Comparison of ENCODE assay signal across 25 mouse cellular contexts in genomic region chr13:5511784-5512183, GRCm38 (mm10).
A peak's percentile ranks its signal among the peaks of the same experiment; 100 is the strongest.
DNase-seq lines count a peak whose midpoint lies in the region.
"Had no signal": no experiment of that assay in that cellular context is flagged by ENCODE, and none has a peak within 500 bp of the region (broad histone marks: within the 10 kb centered on the region; RNA-seq: fewer than 3 reads in every experiment).

No protein-coding gene starts in this region.

- peak; percentile 7 for DNase-seq in lung, postnatal 36 days
- no peak for DNase-seq in lung, postnatal 10 days
- DNase-seq in c-Kit-positive CD71-negative TER-119-negative erythroid progenitor cells, embryonic 14.5 days (ENCODE audit: low read depth) = peak; percentile 19
- DNase-seq in skeletal muscle tissue, adult 2 months (ENCODE audit: low read depth, low spot score) = peak; percentile 4
- DNase-seq in layer of hippocampus, postnatal 10 days (ENCODE audit: low spot score in 2 of 2) = no peak
- DNase-seq in adrenal gland, adult (ENCODE audit: inconsistent age in 2 of 2, low spot score in 1 of 2) = no peak
- no peak for DNase-seq in hindbrain, embryonic 10.5 days (ENCODE audit: low spot score)
- DNase-seq: adrenal gland, postnatal 25 days; cerebellum, adult 2 months; cerebellum, postnatal 14 days; gastrocnemius, postnatal 25 days; heart, adult 2 months; kidney, adult 8-10 months; kidney, postnatal 4 days; layer of hippocampus, postnatal 36 days; lung, postnatal 4 days had no signal

- H3K9me3 ChIP-seq in hindbrain, embryonic 10.5 days = no peaks in the 10 kb centered on the region
- H3K9me3 ChIP-seq: forebrain, embryonic 13.5 days; heart, embryonic 12.5 days; limb, embryonic 10.5 days; limb, embryonic 15.5 days; midbrain, embryonic 10.5 days; midbrain, embryonic 15.5 days had no signal

- no peaks in the 10 kb centered on the region for H3K79me2 ChIP-seq in macrophage (ENCODE audit: inconsistent target)

- H3K36me3 ChIP-seq in macrophage (ENCODE audit: inconsistent target) = no peaks in the 10 kb centered on the region
- no peaks in the 10 kb centered on the region for H3K36me3 ChIP-seq in hindbrain, embryonic 10.5 days
- H3K36me3 ChIP-seq: heart, embryonic 12.5 days; limb, embryonic 10.5 days; limb, embryonic 15.5 days; midbrain, embryonic 10.5 days; midbrain, embryonic 15.5 days had no signal

- no peak overlapping the region for H3K4me3 ChIP-seq in macrophage (ENCODE audit: inconsistent target)
- H3K4me3 ChIP-seq in hindbrain, embryonic 10.5 days = no peak overlapping the region
- H3K4me3 ChIP-seq: forebrain, embryonic 13.5 days; heart, adult 2 months; heart, embryonic 12.5 days; limb, embryonic 10.5 days; limb, embryonic 15.5 days; midbrain, embryonic 10.5 days; midbrain, embryonic 15.5 days had no signal

- no peaks in the 10 kb centered on the region for H3K4me1 ChIP-seq in hindbrain, embryonic 10.5 days (replicated peaks)
- H3K4me1 ChIP-seq: forebrain, embryonic 13.5 days; heart, embryonic 12.5 days; limb, embryonic 10.5 days; limb, embryonic 15.5 days; midbrain, embryonic 10.5 days; midbrain, embryonic 15.5 days had no signal

- H3K27me3 ChIP-seq in hindbrain, embryonic 10.5 days (ENCODE audit: insufficient read depth, poor library complexity, severe bottlenecking) = no peaks in the 10 kb centered on the region
- H3K27me3 ChIP-seq: forebrain, embryonic 13.5 days; heart, embryonic 12.5 days; limb, embryonic 15.5 days; midbrain, embryonic 15.5 days; Patski had no signal

- peak overlapping the region; percentile 92 for H3K27ac ChIP-seq in macrophage
- H3K27ac ChIP-seq in hindbrain, embryonic 10.5 days = no peak overlapping the region
- H3K27ac ChIP-seq: forebrain, embryonic 13.5 days; heart, adult 2 months; kidney, postnatal 0 days; limb, embryonic 10.5 days; limb, embryonic 15.5 days; midbrain, embryonic 10.5 days; midbrain, embryonic 15.5 days had no signal

Comparison
In these comparisons a context has a peak if more than half of its experiments do, and no peak if none do; other contexts are left out.
1. DNase-seq: peak in lung, postnatal 36 days (single experiment), c-Kit-positive CD71-negative TER-119-negative erythroid progenitor cells, embryonic 14.5 days (single experiment) and skeletal muscle tissue, adult 2 months (single experiment); none in lung, postnatal 10 days (single experiment), layer of hippocampus, postnatal 10 days (0 of 2), adrenal gland, adult (0 of 2) and hindbrain, embryonic 10.5 days (single experiment).